Mouse (Mus musculus): ENCODE measurements around the gene BC030867. TPM values are rescaled to one million over a fixed set of nuclear protein-coding genes. Genes with fewer than 3 reads are reported as not detected.

Gene BC030867
- polyA plus RNA-seq, 1 experiment from 2014 or later: 6.3 TPM

- Histone ChIP-seq H3K36me3 (ENCODE audit: control insufficient read depth, insufficient read depth, low read length) (peaks cover 86% of the 10 kb centered on the region), H3K4me1 (ENCODE audit: control insufficient read depth, insufficient read depth, low read length) (peaks cover 6% of the 10 kb centered on the region; the same call in 1 of the 2 replicates), H3K27me3 (replicated peaks; ENCODE audit: control insufficient read depth, insufficient read depth, low read length) (no peaks in the 10 kb centered on the region), H3K4me2 (ENCODE audit: low read length) (no peak overlapping the region), H3K4me3 (ENCODE audit: low read depth, low read length) (no peak overlapping the region), H3K9ac (ENCODE audit: low read length) (no peak overlapping the region), H3K27ac (ENCODE audit: low read depth, low read length) (no peak overlapping the region), H3K9me3 (replicated peaks; ENCODE audit: control insufficient read depth, low read length) (no peaks in the 10 kb centered on the region)
- DNase-seq (ENCODE audit: low spot score) (no peak), ATAC-seq (no peak)
- 48% methylated on average over 37 of the region's 38 CpGs for WGBS
These were observed 62.4 kb downstream of the BC030867 start for GRCm38 (mm10) chr11:102310768-102311695.

DNA sequence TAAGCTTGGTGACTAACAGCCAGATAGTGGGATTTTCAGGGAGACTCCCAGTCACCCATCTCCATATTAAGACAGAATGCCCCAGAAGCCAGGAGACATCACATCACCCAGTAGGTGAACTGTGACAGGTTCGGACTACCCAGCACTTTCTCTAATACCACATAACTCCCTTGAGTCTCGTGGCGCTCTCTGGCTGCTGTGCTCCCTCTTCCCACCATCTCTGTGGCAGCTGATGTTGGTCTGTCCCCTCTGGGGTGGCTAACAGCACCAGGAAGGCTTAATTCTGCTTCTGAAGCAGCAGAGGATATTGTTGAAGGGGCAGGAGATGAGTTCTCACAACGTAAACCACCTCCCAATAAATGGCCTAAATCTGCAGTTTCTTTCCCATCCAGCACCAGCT is 63.3 kb downstream of the BC030867 start:
- no peak overlapping the region for H3K4me3 ChIP-seq (ENCODE audit: low read depth, low read length)
- no peak for ATAC-seq
- no peaks in the 10 kb centered on the region for H3K9me3 ChIP-seq (replicated peaks; ENCODE audit: control insufficient read depth, low read length)
- H3K4me2 ChIP-seq (ENCODE audit: low read length): no peak overlapping the region
- no peak for DNase-seq (ENCODE audit: low spot score)
- H3K27me3 ChIP-seq (replicated peaks; ENCODE audit: control insufficient read depth, insufficient read depth, low read length): no peaks in the 10 kb centered on the region
- H3K9ac ChIP-seq (ENCODE audit: low read length): no peak overlapping the region
- H3K4me1 ChIP-seq (ENCODE audit: control insufficient read depth, insufficient read depth, low read length): peaks cover 10% of the 10 kb centered on the region; the same call in 1 of the 2 replicates
- no peak overlapping the region for H3K27ac ChIP-seq (ENCODE audit: low read depth, low read length)
- H3K36me3 ChIP-seq (ENCODE audit: control insufficient read depth, insufficient read depth, low read length): peaks cover 76% of the 10 kb centered on the region
- 87% methylated on average over 4 of the region's 4 CpGs for WGBS

- Histone ChIP-seq H3K4me3 (ENCODE audit: low read depth, low read length) (no peak overlapping the region), H3K4me1 (ENCODE audit: control insufficient read depth, insufficient read depth, low read length) (peaks cover 10% of the 10 kb centered on the region; the same call in 1 of the 2 replicates), H3K27me3 (replicated peaks; ENCODE audit: control insufficient read depth, insufficient read depth, low read length) (no peaks in the 10 kb centered on the region), H3K9me3 (replicated peaks; ENCODE audit: control insufficient read depth, low read length) (no peaks in the 10 kb centered on the region), H3K4me2 (ENCODE audit: low read length) (no peak overlapping the region), H3K36me3 (ENCODE audit: control insufficient read depth, insufficient read depth, low read length) (peaks cover 70% of the 10 kb centered on the region), H3K9ac (ENCODE audit: low read length) (no peak overlapping the region), H3K27ac (ENCODE audit: low read depth, low read length) (no peak overlapping the region)
- no peak for DNase-seq (ENCODE audit: low spot score)
- 89% methylated on average over 6 of the region's 6 CpGs for WGBS
- ATAC-seq: no peak
These were observed 63.9 kb downstream of the BC030867 start for GRCm38 (mm10) chr11:102312586-102312985.

DNA sequence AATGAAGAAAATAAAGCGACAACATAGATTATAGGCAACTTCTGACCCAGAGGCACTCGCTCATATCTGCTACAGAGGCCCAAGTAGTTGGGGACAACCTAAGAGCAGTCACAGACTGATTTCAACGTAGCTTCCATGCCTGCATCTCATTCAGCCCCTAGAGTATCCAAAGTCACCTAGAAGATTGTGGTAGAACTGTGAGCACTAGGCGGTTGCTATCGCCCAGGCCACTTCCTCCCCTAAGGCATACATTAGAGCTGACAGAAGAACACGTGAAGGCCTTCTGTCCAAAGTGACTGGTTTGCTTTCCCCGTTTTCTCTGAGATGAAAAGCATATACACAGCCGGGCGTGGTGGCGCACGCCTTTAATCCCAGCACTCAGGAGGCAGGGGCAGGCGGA is 65.6 kb downstream of the BC030867 start:
- no peak for ATAC-seq

More for the DNA sequence above, 65.6 kb downstream of the BC030867 start:
- Histone ChIP-seq H3K4me1 (ENCODE audit: control insufficient read depth, insufficient read depth, low read length) (peaks cover 10% of the 10 kb centered on the region; the same call in 1 of the 2 replicates), H3K27me3 (replicated peaks; ENCODE audit: control insufficient read depth, insufficient read depth, low read length) (no peaks in the 10 kb centered on the region), H3K9ac (ENCODE audit: low read length) (no peak overlapping the region), H3K36me3 (ENCODE audit: control insufficient read depth, insufficient read depth, low read length) (peaks cover 62% of the 10 kb centered on the region), H3K9me3 (replicated peaks; ENCODE audit: control insufficient read depth, low read length) (no peaks in the 10 kb centered on the region), H3K4me2 (ENCODE audit: low read length) (no peak overlapping the region), H3K4me3 (ENCODE audit: low read depth, low read length) (no peak overlapping the region), H3K27ac (ENCODE audit: low read depth, low read length) (no peak overlapping the region)
- DNase-seq (ENCODE audit: low spot score): no peak
- WGBS: 91% methylated on average over 12 of the region's 12 CpGs

Small RNAs within 50 kb of the gene (microRNA-seq; reads per million reads assigned to microRNA genes)
- 1.1 reads per million for gene Mir8101

Other genes starting within 250 kb of the BC030867 start
- gene Mpp3, start 220.4 kb upstream of the BC030867 start, polyA plus RNA-seq (2014; fragmentation: Nextera tagmentation; extraction: Ambion mirVana): 34.2 and 39.6 TPM in 2 replicates
- 0.23 TPM in 1 of 2 replicates, not detected in the other for gene Cd300lg, start 207.4 kb upstream of the BC030867 start, polyA plus RNA-seq (2014; fragmentation: Nextera tagmentation; extraction: Ambion mirVana)
- gene Mpp2, start 160.4 kb upstream of the BC030867 start, polyA plus RNA-seq (2014; fragmentation: Nextera tagmentation; extraction: Ambion mirVana): 15.3 and 16.8 TPM in 2 replicates
- gene Ppy, start 147.6 kb upstream of the BC030867 start, polyA plus RNA-seq (2014; fragmentation: Nextera tagmentation; extraction: Ambion mirVana): not detected in 2 replicates
- not detected in 2 replicates for gene Pyy, start 141.1 kb upstream of the BC030867 start, polyA plus RNA-seq (2014; fragmentation: Nextera tagmentation; extraction: Ambion mirVana)
- gene Nags, start 103.4 kb upstream of the BC030867 start, polyA plus RNA-seq (2014; fragmentation: Nextera tagmentation; extraction: Ambion mirVana): 0.14 and 0.17 TPM in 2 replicates
- gene Tmem101, start 92.5 kb upstream of the BC030867 start, polyA plus RNA-seq (2014; fragmentation: Nextera tagmentation; extraction: Ambion mirVana): 32.5 and 33.6 TPM in 2 replicates
- gene Lsm12, start 63.6 kb upstream of the BC030867 start, polyA plus RNA-seq (2014; fragmentation: Nextera tagmentation; extraction: Ambion mirVana): 83.1 and 93.7 TPM in 2 replicates
- gene G6pc3, start 59.3 kb upstream of the BC030867 start, polyA plus RNA-seq (2014; fragmentation: Nextera tagmentation; extraction: Ambion mirVana): 24.6 and 24.8 TPM in 2 replicates
- gene Hdac5, start 18.7 kb upstream of the BC030867 start, polyA plus RNA-seq (2014; fragmentation: Nextera tagmentation; extraction: Ambion mirVana): 38.9 and 60.6 TPM in 2 replicates
- gene Asb16, start 19.9 kb downstream of the BC030867 start, polyA plus RNA-seq (2014; fragmentation: Nextera tagmentation; extraction: Ambion mirVana): not detected in 2 replicates
- 74.4 and 75.3 TPM in 2 replicates for gene Tmub2, start 36.0 kb downstream of the BC030867 start, polyA plus RNA-seq (2014; fragmentation: Nextera tagmentation; extraction: Ambion mirVana)
- gene Atxn7l3, start 47.7 kb downstream of the BC030867 start, polyA plus RNA-seq (2014; fragmentation: Nextera tagmentation; extraction: Ambion mirVana): 25.2 and 28.7 TPM in 2 replicates
- gene Ubtf, start 70.9 kb downstream of the BC030867 start, polyA plus RNA-seq (2014; fragmentation: Nextera tagmentation; extraction: Ambion mirVana): 74.5 and 91.0 TPM in 2 replicates
- gene Slc4a1, start 117.3 kb downstream of the BC030867 start, polyA plus RNA-seq (2014; fragmentation: Nextera tagmentation; extraction: Ambion mirVana): 1.8 and 2.1 TPM in 2 replicates
- 115 and 125 TPM in 2 replicates for gene Rundc3a, start 144.5 kb downstream of the BC030867 start, polyA plus RNA-seq (2014; fragmentation: Nextera tagmentation; extraction: Ambion mirVana)
- gene Slc25a39, start 159.1 kb downstream of the BC030867 start, polyA plus RNA-seq (2014; fragmentation: Nextera tagmentation; extraction: Ambion mirVana): 145 and 149 TPM in 2 replicates
- 28.6 and 38.8 TPM in 2 replicates for gene Grn, start 181.4 kb downstream of the BC030867 start, polyA plus RNA-seq (2014; fragmentation: Nextera tagmentation; extraction: Ambion mirVana)
- gene Fam171a2, start 198.8 kb downstream of the BC030867 start, polyA plus RNA-seq (2014; fragmentation: Nextera tagmentation; extraction: Ambion mirVana): 26.0 and 27.8 TPM in 2 replicates
- 4.3 and 5.3 TPM in 2 replicates for gene Itga2b, start 221.2 kb downstream of the BC030867 start, polyA plus RNA-seq (2014; fragmentation: Nextera tagmentation; extraction: Ambion mirVana)

All from forebrain, embryonic 14.5 days (tissue).